Mouse (Mus musculus): ENCODE results near the gene 1700092M07Rik.

1700092M07Rik gene

GRCm38 (mm10) chr19:8742176-8742575 is 1.7 kb downstream of the 1700092M07Rik start:
- no peak for DNase-seq (ENCODE audit: low spot score)

- DNase-seq (ENCODE audit: low spot score), result no peak
Observed at GRCm38 (mm10) chr19:8745382-8745781, 4.9 kb downstream of the 1700092M07Rik start.

DNA sequence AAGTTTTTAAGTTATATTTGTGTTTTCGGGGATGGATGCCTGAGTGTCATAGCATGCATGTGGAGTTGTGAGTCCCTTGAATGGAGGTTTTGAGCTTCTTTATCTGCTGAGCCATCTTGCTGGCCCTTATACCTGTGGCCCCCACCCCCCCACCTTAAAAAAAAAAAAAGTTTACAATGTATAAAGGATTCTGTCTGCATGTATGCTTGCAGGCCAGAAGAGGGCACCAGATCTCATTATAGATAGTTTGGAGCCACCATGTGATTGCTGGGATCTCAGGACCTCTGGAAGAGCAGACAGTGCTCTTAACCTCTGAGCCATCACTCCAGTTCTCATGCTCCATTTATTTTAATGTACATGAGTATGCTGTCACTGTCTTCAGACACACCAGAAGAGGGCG is 6.8 kb downstream of the 1700092M07Rik start:
- no peak for DNase-seq (ENCODE audit: low spot score)

- DNase-seq (ENCODE audit: low spot score), result no peak
Observed at GRCm38 (mm10) chr19:8755652-8756051, 15.1 kb downstream of the 1700092M07Rik start.

GRCm38 (mm10) chr19:8756635-8757387 is 16.3 kb downstream of the 1700092M07Rik start, which contains the start of gene Nxf1:
Nxf1 (plus strand) TSS chr19:8757073.
- DNase-seq (ENCODE audit: low spot score), result peak; percentile 92

- peak; percentile 29 for DNase-seq (ENCODE audit: low spot score)
Observed at GRCm38 (mm10) chr19:8757471-8757998, 17.0 kb downstream of the 1700092M07Rik start.

DNA sequence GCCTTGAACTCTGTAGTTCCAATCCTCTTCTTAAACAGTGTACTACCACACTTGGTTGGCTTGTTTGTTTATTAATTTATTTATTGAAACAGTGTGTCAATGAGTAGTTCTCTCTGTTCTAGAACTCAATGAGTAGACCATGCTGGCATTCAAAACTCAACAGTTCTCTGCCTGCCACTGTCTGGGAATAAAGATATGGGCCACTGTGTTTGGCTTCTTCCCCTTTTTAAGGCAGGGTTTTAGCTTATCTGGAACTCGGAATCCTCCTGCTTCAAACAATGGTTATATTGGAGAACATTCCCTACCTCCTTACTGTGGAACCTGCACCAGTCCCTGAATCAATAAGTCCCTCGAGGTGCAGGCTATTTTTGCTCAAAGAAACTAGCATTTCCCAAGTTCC is 18.4 kb downstream of the 1700092M07Rik start:
- no peak for DNase-seq (ENCODE audit: low spot score)

- DNase-seq (ENCODE audit: low spot score), result no peak
Observed at GRCm38 (mm10) chr19:8760757-8761156, 20.2 kb downstream of the 1700092M07Rik start.

DNA sequence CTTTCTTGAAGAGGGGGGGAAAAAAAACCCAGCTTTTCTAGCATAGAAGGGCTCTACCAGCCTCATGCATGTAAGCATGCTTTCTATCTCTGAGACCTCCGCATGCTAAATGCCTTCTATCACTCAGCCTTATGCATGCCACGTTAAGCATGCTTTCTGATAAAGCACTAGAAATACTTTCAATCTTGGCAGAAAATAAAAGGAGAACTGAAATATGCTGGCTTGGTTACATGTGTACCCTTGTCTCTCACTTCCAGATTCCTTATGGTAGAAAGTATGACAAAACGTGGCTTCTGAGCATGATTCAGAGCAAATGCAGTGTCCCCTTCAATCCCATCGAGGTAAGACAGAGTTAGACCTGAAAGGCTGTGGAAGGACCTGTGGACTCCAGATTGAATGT is 22.8 kb downstream of the 1700092M07Rik start:
- DNase-seq (ENCODE audit: low spot score), result no peak

GRCm38 (mm10) chr19:8765562-8765961 is 25.0 kb downstream of the 1700092M07Rik start:
- no peak for DNase-seq (ENCODE audit: low spot score)

GRCm38 (mm10) chr19:8770567-8771270 is 30.2 kb downstream of the 1700092M07Rik start, which contains the start of gene Tmem223:
Tmem223 (plus strand) TSS chr19:8770996.
- peak; percentile 71 for DNase-seq (ENCODE audit: low spot score)

- peak; percentile 60 for DNase-seq (ENCODE audit: low spot score)
Observed at GRCm38 (mm10) chr19:8772996-8773395, 32.5 kb downstream of the 1700092M07Rik start.

DNA sequence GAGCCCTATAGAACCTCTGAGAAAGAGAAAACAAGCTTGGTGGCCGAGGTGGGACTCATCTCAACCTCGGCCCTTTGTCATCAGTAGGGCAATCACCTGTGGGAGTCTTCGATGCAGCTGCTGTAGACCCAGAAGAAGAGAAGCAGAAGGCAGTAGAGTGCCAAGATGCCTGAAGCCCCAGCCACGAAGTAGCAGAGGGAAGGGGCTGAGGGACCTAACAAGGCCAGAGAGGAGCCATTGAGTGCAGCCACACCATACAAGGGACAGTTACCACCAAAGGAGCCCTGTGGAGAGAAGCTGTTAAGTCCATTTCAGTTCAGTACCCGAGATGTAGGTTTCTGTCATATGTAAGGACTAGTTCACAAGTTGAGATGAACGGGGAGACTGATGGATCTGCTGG is 32.9 kb downstream of the 1700092M07Rik start:
- DNase-seq (ENCODE audit: low spot score), result peak; percentile 36

GRCm38 (mm10) chr19:8774086-8774835 is 33.7 kb downstream of the 1700092M07Rik start, which contains the start of gene Tmem179b:
Tmem179b (minus strand) TSS chr19:8774467.
- DNase-seq (ENCODE audit: low spot score), result peak; percentile 94

GRCm38 (mm10) chr19:8774951-8775421 is 34.5 kb downstream of the 1700092M07Rik start:
- peak; percentile 29 for DNase-seq (ENCODE audit: low spot score)

DNA sequence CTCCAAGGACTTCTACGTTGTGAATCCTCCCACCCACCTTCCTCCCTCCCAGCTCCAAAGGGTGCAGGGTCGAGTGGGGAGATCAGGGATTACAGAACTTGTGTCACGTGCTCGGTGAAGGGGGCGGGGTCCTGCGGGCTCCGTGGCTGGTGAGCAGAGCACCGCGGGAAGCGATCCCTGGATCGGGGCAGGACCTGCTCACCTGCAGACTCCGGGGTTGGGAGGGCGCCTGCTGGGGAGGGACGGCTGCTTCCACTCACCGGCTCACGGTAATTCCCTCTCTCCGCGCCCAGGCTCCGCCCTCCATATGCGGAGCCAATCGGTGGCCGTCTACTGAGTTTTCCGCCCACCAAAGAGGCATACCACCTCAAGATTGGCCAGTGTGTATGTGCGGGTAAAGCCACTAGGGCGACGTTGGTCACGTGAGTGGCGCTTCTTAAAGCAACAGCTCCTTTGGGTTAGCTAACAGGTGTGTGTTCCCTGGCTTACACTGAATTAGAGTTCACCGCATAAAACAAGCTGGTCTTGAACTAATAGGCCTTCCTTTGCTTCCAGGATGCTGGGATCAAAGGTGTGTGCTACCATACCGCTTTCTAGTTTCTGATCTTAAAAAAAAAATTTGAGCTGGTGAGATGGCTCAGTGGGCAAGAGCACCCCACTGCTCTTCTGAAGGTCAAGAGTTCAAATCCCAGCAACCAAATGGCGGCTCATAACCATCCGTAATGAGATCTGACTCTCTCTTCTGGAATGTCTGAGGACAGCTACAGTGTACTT is 45.7 kb downstream of the 1700092M07Rik start, which contains the start of gene Taf6l:
Gene Taf6l (minus strand): TSS at position 410 of the 774 bp plus-strand sequence.
- peak; percentile 95 for DNase-seq (ENCODE audit: low spot score)

GRCm38 (mm10) chr19:8788521-8788920 is 48.0 kb downstream of the 1700092M07Rik start:
- DNase-seq (ENCODE audit: low spot score), result no peak

GRCm38 (mm10) chr19:8789171-8789570 is 48.7 kb downstream of the 1700092M07Rik start:
- no peak for DNase-seq (ENCODE audit: low spot score)

- no peak for DNase-seq (ENCODE audit: low spot score)
Observed at GRCm38 (mm10) chr19:8790171-8790570, 49.7 kb downstream of the 1700092M07Rik start.
